Mouse (Mus musculus): Measurements from ENCODE around the gene Cdip1.
A peak's percentile ranks its signal among the peaks of the same experiment; 100 is the strongest.

GRCm38 (mm10) chr16:4725780-4726527 lies 64.1 kb downstream of the Cdip1 start, which contains the start of gene Hmox2:
- TF ChIP-seq CTCF (IDR thresholded peaks at IDR 0.05; ENCODE audit: low read depth, low read length) (no peak), POLR2A (IDR thresholded peaks at IDR 0.05; ENCODE audit: insufficient read depth, low read length) (peak; percentile 96)
